Mouse (Mus musculus) retina, adult 2 months (tissue): ENCODE measurements at regions not wholly inside any gene's neighbourhood (a gene's known extent, or its start where the extent isn't known, plus 50 kb on each side); places are given as distances from the start of the nearest gene placed in this dataset.

ENCODE experiments used
- DNase-seq: peaks from one replicate; pipeline ENCODE4 v3.0.0-alpha.2; 2012; ENCODE audit warnings: low read depth, low spot score

GRCm38 (mm10) chr15:49335523-49336040 lies 4549.1 kb upstream of the Gm7489 start:
- no peak for DNase-seq

GRCm38 (mm10) chr15:49347029-49347428 lies 4537.7 kb upstream of the Gm7489 start:
- DNase-seq: no peak

GRCm38 (mm10) chr15:49356107-49356506 lies 4528.6 kb upstream of the Gm7489 start:
- DNase-seq: no peak

GRCm38 (mm10) chr15:49395966-49396365 lies 4488.7 kb upstream of the Gm7489 start:
- DNase-seq: peak; percentile 1

GRCm38 (mm10) chr15:49413665-49414064 lies 4471.0 kb upstream of the Gm7489 start:
- DNase-seq: no peak

GRCm38 (mm10) chr15:49451310-49451709 lies 4433.4 kb upstream of the Gm7489 start:
- DNase-seq: no peak

- no peak for DNase-seq
Measured at GRCm38 (mm10) chr15:49484582-49484981, 4400.1 kb upstream of the Gm7489 start.

GRCm38 (mm10) chr15:49492836-49493235 lies 4391.9 kb upstream of the Gm7489 start:
- no peak for DNase-seq

- no peak for DNase-seq
Measured at GRCm38 (mm10) chr15:49501821-49502220, 4382.9 kb upstream of the Gm7489 start.
